Mouse (Mus musculus) ES-E14 (cell line): Measurements from ENCODE around the gene Plcg2. TPM values are rescaled to one million over a fixed set of nuclear protein-coding genes. Genes with fewer than 3 reads are reported as not detected.

Experiments
- DNase-seq: peaks from one replicate; pipeline ENCODE4 v3.0.0-alpha.2; 2013; ENCODE audit warnings: low read depth, low spot score
- H3K27ac ChIP-seq: 2 replicates; pipeline ENCODE4 v1.5.1; 2012; ENCODE audit warnings: low read depth, mild to moderate bottlenecking, low read length, moderate library complexity, mixed read lengths; ENCODE audit not compliant: poor library complexity, insufficient read depth, severe bottlenecking
- H3K36me3 ChIP-seq: 2 replicates; pipeline ENCODE4 v1.6.1; 2012; ENCODE audit warnings: mild to moderate bottlenecking, low read length, moderate library complexity, mixed read lengths; ENCODE audit not compliant: control insufficient read depth, poor library complexity, insufficient read depth, severe bottlenecking
- H3K4me1 ChIP-seq, 2 experiments: fragments of 150-350 bp in 1 of 2; sonication (generic) in 1 of 2; 2 replicates each; pipeline ENCODE4 v1.6.1; 2012; ENCODE audit warnings: low read length in 2 of 2, mild to moderate bottlenecking in 1 of 2, mixed read lengths in 1 of 2; ENCODE audit not compliant: control insufficient read depth in 2 of 2, insufficient read depth in 2 of 2, poor library complexity in 1 of 2
- H3K4me3 ChIP-seq, 2 experiments: fragments of 150-350 bp in 1 of 2; sonication (generic) in 1 of 2; 2 replicates each; pipeline ENCODE4 v1.5.1; 2012; ENCODE audit warnings: low read length in 2 of 2, low read depth in 1 of 2, mild to moderate bottlenecking in 1 of 2, mixed read lengths in 1 of 2; ENCODE audit not compliant: insufficient read depth in 1 of 2, poor library complexity in 1 of 2, severe bottlenecking in 1 of 2
- H3K9ac ChIP-seq: 2 replicates; pipeline ENCODE4 v1.6.1; 2012; ENCODE audit warnings: low read depth, mild to moderate bottlenecking, low read length, mixed read lengths; ENCODE audit not compliant: poor library complexity, insufficient read depth, severe bottlenecking
- H3K9me3 ChIP-seq: fragments of 150-350 bp; sonication (generic); 2 replicates; pipeline ENCODE4 v1.6.1; 2012; ENCODE audit warnings: low read depth, mild to moderate bottlenecking, low read length; ENCODE audit not compliant: control insufficient read depth, insufficient read depth
- CHD2 ChIP-seq: IDR thresholded peaks from 2 replicates; pipeline ENCODE4 v1.6.1; 2014; ENCODE audit warnings: mild to moderate bottlenecking, low read depth, low read length, inconsistent platforms
- HCFC1 ChIP-seq: IDR thresholded peaks from 2 replicates; pipeline ENCODE4 v1.6.1; 2012; ENCODE audit warnings: low read length, inconsistent platforms, borderline replicate concordance; ENCODE audit not compliant: insufficient read depth
- MAFK ChIP-seq: IDR thresholded peaks from 2 replicates; pipeline ENCODE4 v1.6.1; 2014; ENCODE audit warnings: mild to moderate bottlenecking, low read depth, low read length, inconsistent platforms; ENCODE audit not compliant: insufficient read depth
- ZC3H11A ChIP-seq: IDR thresholded peaks from 2 replicates; pipeline ENCODE4 v1.6.1; 2012; ENCODE audit warnings: low read depth, mild to moderate bottlenecking, inconsistent platforms, low read length, borderline replicate concordance
- ZNF384 ChIP-seq: IDR thresholded peaks from 2 replicates; pipeline ENCODE4 v1.6.1; 2012; ENCODE audit warnings: low read depth, low read length, inconsistent platforms
- in situ Hi-C, 2 experiments: fragments of 600-800 bp; cut with MboI; formaldehyde crosslinking; loops; one replicate each; pipeline ENCODE4 v1.15.1; 2025; ENCODE audit warnings: low sequenced_read_pairs in 2 of 2, inconsistent platforms in 1 of 2; ENCODE audit not compliant: unreplicated experiment in 2 of 2
- total RNA-seq: library from RNA; depleted of rRNA; stranded (reverse); fragments of 300-350 nt; gene quantifications from 2 replicates; pipeline ENCODE4 v1.2.3, GENCODE M21; 2012

The Plcg2 gene
- total RNA-seq, 1 experiment = 32.4 TPM

DNA sequence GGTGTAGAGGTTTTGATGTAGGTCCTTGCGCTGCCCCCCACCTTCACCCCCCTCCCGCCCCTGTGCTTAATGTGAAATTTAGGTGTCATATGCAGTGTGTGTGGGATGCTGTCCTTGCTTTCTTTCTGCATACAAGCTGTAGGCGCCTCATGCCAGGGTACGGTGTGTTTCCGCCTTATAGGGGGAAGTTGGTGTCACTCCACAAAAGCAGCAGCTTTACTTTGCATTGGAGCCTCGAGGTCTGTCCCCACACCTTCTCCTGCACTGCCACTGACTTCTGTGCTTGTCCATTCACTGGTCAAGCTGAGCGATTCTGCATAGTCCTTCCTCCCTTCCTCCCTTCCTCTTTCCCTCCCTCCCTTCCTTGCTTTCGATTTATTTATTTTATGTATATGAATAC, 9.6 kb downstream of the Plcg2 start:
- TF ChIP-seq CHD2 (no peak), MAFK (no peak), ZC3H11A (no peak), ZNF384 (no peak), HCFC1 (no peak)
- in situ Hi-C loops = no loop called here
- no peak overlapping the region for H3K4me3 ChIP-seq

GRCm38 (mm10) chr8:117516876-117517565, 18.9 kb downstream of the Plcg2 start:
- in situ Hi-C loops = no loop called here
- Histone ChIP-seq H3K9me3 (no peaks in the 10 kb centered on the region), H3K36me3 (no peaks in the 10 kb centered on the region; the same call in 1 of the 2 replicates), H3K4me1 (peaks cover 0 to 5% of the 10 kb centered on the region in 2 experiments; a peak in 2 of 4 replicates), H3K9ac (no peak overlapping the region), H3K27ac (no peak overlapping the region), H3K4me3 (no peak overlapping the region)
- no peak for DNase-seq
- TF ChIP-seq CHD2 (no peak), ZNF384 (no peak), MAFK (no peak), ZC3H11A (no peak)

More for the DNA sequence above, 9.6 kb downstream of the Plcg2 start:
- DNase-seq = no peak
- Histone ChIP-seq H3K4me1 (peaks cover 0 to 18% of the 10 kb centered on the region in 2 experiments; a peak in 2 of 4 replicates), H3K36me3 (peaks cover 2% of the 10 kb centered on the region; the same call in 1 of the 2 replicates), H3K27ac (no peak overlapping the region), H3K9ac (no peak overlapping the region), H3K9me3 (no peaks in the 10 kb centered on the region)

DNA sequence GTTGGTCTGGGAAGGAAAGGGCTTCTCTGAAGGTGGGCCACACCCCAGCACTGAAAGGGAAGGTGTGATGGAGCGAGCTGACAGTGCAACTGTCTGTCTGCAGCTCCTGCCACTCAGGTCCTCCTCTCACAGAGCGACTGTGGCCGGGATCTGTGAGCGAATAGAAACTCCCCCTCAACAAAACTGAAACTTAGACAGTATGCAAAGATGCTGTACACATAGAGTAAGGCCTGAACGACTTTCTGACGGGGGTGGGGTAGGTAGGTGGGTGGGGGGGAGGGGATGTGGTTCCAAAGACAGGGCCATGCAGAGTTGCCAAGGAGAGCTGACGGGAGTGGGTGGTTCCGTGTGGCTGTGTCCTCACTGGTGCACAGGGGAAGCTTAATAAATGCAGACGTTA, 19.8 kb downstream of the Plcg2 start:
- H3K9me3 ChIP-seq = no peaks in the 10 kb centered on the region
- no peaks in the 10 kb centered on the region; the same call in 1 of the 2 replicates for H3K36me3 ChIP-seq
- DNase-seq = no peak
- no peak overlapping the region for H3K27ac ChIP-seq
- in situ Hi-C loops = no loop called here
- TF ChIP-seq ZNF384 (no peak), MAFK (no peak), CHD2 (no peak), ZC3H11A (no peak), HCFC1 (no peak)
- H3K4me1 ChIP-seq = peaks cover 0 to 5% of the 10 kb centered on the region in 2 experiments; a peak in 2 of 4 replicates
- no peak overlapping the region for H3K4me3 ChIP-seq
- no peak overlapping the region for H3K9ac ChIP-seq

DNA sequence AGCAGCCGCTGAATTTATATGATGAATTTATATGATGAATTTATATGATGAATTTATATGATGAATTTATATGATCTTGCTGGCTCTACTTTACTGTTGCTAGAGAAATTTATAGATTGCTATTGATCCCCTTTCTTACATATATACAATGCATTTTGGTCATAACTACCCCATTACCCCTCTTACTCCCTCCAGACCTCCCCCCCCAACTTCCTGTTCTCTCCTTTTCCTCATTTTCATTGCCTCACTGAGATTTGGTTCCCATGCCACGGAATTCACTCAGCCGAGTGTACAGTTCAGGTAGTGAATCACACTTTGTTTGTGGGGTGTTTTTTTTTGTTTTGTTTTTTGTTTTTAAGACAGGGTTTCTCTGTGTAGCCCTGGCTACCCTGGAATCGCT, 20.8 kb downstream of the Plcg2 start:
- H3K9me3 ChIP-seq = no peaks in the 10 kb centered on the region
- H3K9ac ChIP-seq = no peak overlapping the region
- H3K4me1 ChIP-seq = peaks cover 0 to 2% of the 10 kb centered on the region in 2 experiments; a peak in 2 of 4 replicates
- DNase-seq = no peak
- in situ Hi-C loops = no loop called here
- H3K4me3 ChIP-seq = no peak overlapping the region
- H3K36me3 ChIP-seq = no peaks in the 10 kb centered on the region; the same call in 1 of the 2 replicates
- TF ChIP-seq ZNF384 = no peak
- no peak for TF ChIP-seq MAFK
- TF ChIP-seq CHD2 = no peak
- TF ChIP-seq ZC3H11A = no peak
- TF ChIP-seq HCFC1 = no peak
- no peak overlapping the region for H3K27ac ChIP-seq

DNA sequence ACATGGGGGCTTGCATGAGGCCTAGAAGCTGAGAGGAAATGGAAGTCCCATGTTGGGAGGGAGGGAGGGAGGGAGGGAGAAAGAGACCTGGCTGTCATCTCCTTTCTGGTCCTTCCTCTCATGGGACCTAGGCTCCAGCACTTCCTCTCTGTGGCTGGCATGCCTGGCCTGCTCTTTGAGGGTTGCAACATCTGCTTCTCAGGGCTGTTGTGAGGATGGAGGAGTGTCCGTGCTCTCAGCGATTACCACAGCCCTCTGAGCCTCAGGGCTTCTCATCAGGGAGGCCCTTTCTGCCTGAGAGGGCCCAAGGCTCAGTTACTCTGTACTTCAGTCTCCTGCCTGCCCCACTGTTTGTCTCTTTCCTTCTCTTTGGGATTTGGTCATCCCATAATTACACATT, 28.1 kb downstream of the Plcg2 start:
- Histone ChIP-seq H3K4me1 (no peaks in the 10 kb centered on the region), H3K4me3 (no peak overlapping the region), H3K36me3 (no peaks in the 10 kb centered on the region), H3K27ac (no peak overlapping the region), H3K9ac (no peak overlapping the region), H3K9me3 (no peaks in the 10 kb centered on the region)
- DNase-seq = no peak
- TF ChIP-seq ZC3H11A (no peak), ZNF384 (no peak)
- in situ Hi-C loops = no loop called here
